Mouse (Mus musculus) layer of hippocampus, adult 9-11 months (tissue): ENCODE measurements around the gene Try5.
"Not testable (repeated sequence)": the region's sequence is repeated elsewhere in the genome, so short reads cannot be mapped to it uniquely, and the experiment has no call there.

ENCODE experiments used
- DNase-seq: peaks from one replicate; pipeline ENCODE4 v3.0.0; 2022

Gene Try5

GRCm38 (mm10) chr6:41316741-41317140, at the start of gene Try5:
Try5 (minus strand) TSS chr6:41316841.
- not testable (repeated sequence) for DNase-seq

DNA sequence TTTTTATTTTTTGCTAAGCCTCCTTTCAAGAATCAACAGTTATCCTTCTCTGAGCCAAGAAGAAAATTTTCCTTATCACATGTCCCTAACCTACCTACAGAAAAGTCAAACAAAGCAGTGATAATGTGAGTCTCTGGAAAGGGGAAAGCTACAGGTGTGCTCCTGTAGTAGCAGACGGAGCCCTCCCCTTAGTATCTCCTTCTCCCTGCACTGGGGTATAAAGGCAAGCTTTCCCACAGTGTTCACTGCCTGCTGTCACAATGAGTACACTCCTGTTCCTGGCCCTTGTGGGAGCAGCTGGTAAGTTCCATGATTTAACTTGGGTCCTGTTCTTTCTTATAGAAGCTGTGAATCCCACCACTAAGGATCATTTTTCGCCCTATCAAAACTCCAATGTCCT, 37.3 kb upstream of the Try5 start, which contains the start of gene Try10:
Try10 (plus strand) TSS at position 174 of the 400 bp plus-strand sequence.
- no peak for DNase-seq

- no peak for DNase-seq
Observed at GRCm38 (mm10) chr6:41301969-41302368, 14.7 kb downstream of the Try5 start, which contains the start of gene Try4. Try4 (plus strand) TSS chr6:41302269.

GRCm38 (mm10) chr6:41298255-41298654, 18.4 kb downstream of the Try5 start:
- DNase-seq: no peak

GRCm38 (mm10) chr6:41266140-41266539, 50.5 kb downstream of the Try5 start:
- no peak for DNase-seq

DNA sequence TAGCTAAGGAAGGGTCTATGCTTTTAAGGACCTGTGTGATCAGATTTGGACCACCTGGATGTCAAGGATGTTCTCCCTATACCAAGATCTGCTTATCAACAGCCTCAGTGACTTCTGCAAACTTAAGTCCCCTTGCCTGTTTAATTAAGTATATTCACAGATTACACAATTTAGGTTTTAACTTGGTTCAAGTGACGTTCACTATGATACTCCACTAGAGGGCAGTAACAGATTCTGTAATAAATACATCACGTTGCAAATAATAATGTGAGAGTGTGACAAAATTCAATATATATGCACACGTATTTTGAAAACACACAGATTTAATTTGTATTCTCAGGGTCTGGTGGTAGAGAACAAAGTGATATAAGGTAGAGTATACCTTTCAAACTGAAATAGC, 53.8 kb downstream of the Try5 start:
- DNase-seq: no peak
